Mouse (Mus musculus) bone marrow, adult 2 months (tissue): ENCODE data around the gene Slc30a4. TPM values are rescaled to one million over a fixed set of nuclear protein-coding genes. Genes with fewer than 3 reads are reported as not detected.

ENCODE experiments used
- H3K27ac ChIP-seq: fragments of 200-500 bp; 2 replicates; pipeline ENCODE4 v1.5.1; 2012; ENCODE audit warnings: low read depth, mild to moderate bottlenecking, control low read depth, inconsistent platforms, low read length; ENCODE audit not compliant: control insufficient read depth, poor library complexity, insufficient read depth
- H3K4me1 ChIP-seq: fragments of 200-500 bp; 2 replicates; pipeline ENCODE4 v1.6.1; 2011; ENCODE audit warnings: low read length; ENCODE audit not compliant: control insufficient read depth, insufficient read depth
- H3K4me3 ChIP-seq: fragments of 200-500 bp; replicated peaks from 2 replicates; pipeline ENCODE3; 2011; ENCODE audit warnings: mild to moderate bottlenecking, low read depth, low read length, control low read depth; ENCODE audit not compliant: control insufficient read depth
- CTCF ChIP-seq: fragments of 200-500 bp; IDR thresholded peaks from 2 replicates; pipeline ENCODE4 v1.5.1; 2011; ENCODE audit warnings: low read length, control low read depth; ENCODE audit not compliant: control insufficient read depth, insufficient read depth
- POLR2A ChIP-seq: fragments of 200-500 bp; IDR thresholded peaks from 2 replicates; pipeline ENCODE4 v1.6.1; 2011; ENCODE audit warnings: low read depth, mild to moderate bottlenecking, control low read depth, low read length, borderline replicate concordance; ENCODE audit not compliant: control insufficient read depth
- WGBS: fragments of 180-500 bp; shearing (Covaris S2); methylation state at CpG from one replicate; pipeline ENCODE4 v1.1.7; 2018; 5-methylcytosine and 5-hydroxymethylcytosine counted together
- polyA plus RNA-seq: library from polyadenylated mRNA; stranded (reverse); fragments of >200 nt; gene quantifications from 2 replicates; pipeline ENCODE4 v1.2.4, GENCODE M21; 2011; ENCODE audit warnings: low replicate concordance; ENCODE audit not compliant: missing spikeins, insufficient read depth, insufficient read length

The Slc30a4 gene
- 0.18 and 2.8 TPM in 2 replicates for polyA plus RNA-seq

GRCm38 (mm10) chr2:122702181-122703036 is at the start of gene Slc30a4:
Gene Slc30a4 (minus strand): TSS chr2:122702663.
- Histone ChIP-seq H3K27ac (peak within 1 kb of the TSS; percentile 50; the same call in 1 of the 2 replicates), H3K4me1 (no peaks in the 10 kb centered on the region; the same call in none of the 2 replicates), H3K4me3 (peak within 1 kb of the TSS; percentile 75)
- TF ChIP-seq POLR2A (no peak), CTCF (no peak)
- 1% methylated on average over 111 of the region's 111 CpGs for WGBS

- Histone ChIP-seq H3K27ac (no peak overlapping the region), H3K4me1 (no peaks in the 10 kb centered on the region; the same call in 1 of the 2 replicates), H3K4me3 (no peak overlapping the region)
- 89% methylated on average over 9 of the region's 9 CpGs for WGBS
- TF ChIP-seq POLR2A (no peak), CTCF (no peak)
Measured at GRCm38 (mm10) chr2:122746461-122746860, 44.0 kb upstream of the Slc30a4 start.

GRCm38 (mm10) chr2:122739023-122739422 is 36.6 kb upstream of the Slc30a4 start:
- WGBS = 14% methylated on average over 7 of the region's 7 CpGs
- H3K27ac ChIP-seq = no peak overlapping the region
- H3K4me3 ChIP-seq = peak overlapping the region; percentile 98
- H3K4me1 ChIP-seq = no peaks in the 10 kb centered on the region
- TF ChIP-seq POLR2A = no peak

- peak within 1 kb of the TSS; percentile 98 for H3K4me3 ChIP-seq
- under 1% methylated on average over 47 of the region's 59 CpGs for WGBS
- H3K27ac ChIP-seq = peak within 1 kb of the TSS; percentile 92
- no peak for TF ChIP-seq CTCF
- TF ChIP-seq POLR2A = peak; percentile 71; the same call in 1 of the 2 replicates
- H3K4me1 ChIP-seq = no peaks in the 10 kb centered on the region
Measured at GRCm38 (mm10) chr2:122737894-122738830, 35.7 kb upstream of the Slc30a4 start, which contains the start of gene Bloc1s6. Gene Bloc1s6 (plus strand): TSS chr2:122738503.

GRCm38 (mm10) chr2:122731456-122731855 is 29.0 kb upstream of the Slc30a4 start:
- no peak overlapping the region for H3K4me3 ChIP-seq
- H3K27ac ChIP-seq = no peak overlapping the region
- TF ChIP-seq CTCF (no peak), POLR2A (no peak)
- 74% methylated on average over 2 of the region's 2 CpGs for WGBS
- H3K4me1 ChIP-seq = no peaks in the 10 kb centered on the region

GRCm38 (mm10) chr2:122725604-122726003 is 23.1 kb upstream of the Slc30a4 start:
- no peak overlapping the region for H3K27ac ChIP-seq
- no peak overlapping the region for H3K4me3 ChIP-seq
- H3K4me1 ChIP-seq = no peaks in the 10 kb centered on the region
- WGBS = 45% methylated on average over 10 of the region's 10 CpGs
- TF ChIP-seq CTCF (peak; percentile 75), POLR2A (no peak)

GRCm38 (mm10) chr2:122720564-122720963 is 18.1 kb upstream of the Slc30a4 start:
- WGBS = 49% methylated on average over 3 of the region's 3 CpGs
- H3K4me1 ChIP-seq = no peaks in the 10 kb centered on the region; the same call in 1 of the 2 replicates
- TF ChIP-seq POLR2A = no peak
- no peak for TF ChIP-seq CTCF
- H3K4me3 ChIP-seq = no peak overlapping the region
- no peak overlapping the region for H3K27ac ChIP-seq
